Mouse (Mus musculus) liver, embryonic 14.5 days (tissue): ENCODE measurements around the gene Dnajb4. TPM values are rescaled to one million over a fixed set of nuclear protein-coding genes. Genes with fewer than 3 reads are reported as not detected.
A peak's percentile ranks its signal among the peaks of the same experiment; 100 is the strongest.
"Not testable (repeated sequence)": the region's sequence is repeated elsewhere in the genome, so short reads cannot be mapped to it uniquely, and the experiment has no call there.

Experiments used
- ATAC-seq: fragments of 200-750 bp; cut with Nextera tagmentation; 2 replicates; pipeline ENCODE4 v1.8.0; 2017; ENCODE audit warnings: moderate number of reproducible peaks, mild to moderate bottlenecking, moderate library complexity; ENCODE audit not compliant: insufficient read depth
- DNase-seq, 3 experiments: peaks; one replicate each; pipeline ENCODE4 v3.0.0-alpha.2; 2012 to 2013; ENCODE audit warnings: low read depth in 3 of 3, low spot score in 3 of 3
- H3K27ac ChIP-seq: fragments of 300-500 bp; sonication (generic); 2 replicates; pipeline ENCODE4 v1.5.1; 2014; ENCODE audit warnings: moderate library complexity, mild to moderate bottlenecking, control low read depth, inconsistent platforms
- H3K27me3 ChIP-seq: fragments of 300-500 bp; sonication (generic); 2 replicates; pipeline ENCODE4 v1.6.1; 2014; ENCODE audit warnings: mild to moderate bottlenecking, low read length, moderate library complexity; ENCODE audit not compliant: control insufficient read depth, insufficient read depth
- H3K36me3 ChIP-seq: fragments of 300-500 bp; sonication (generic); replicated peaks from 2 replicates; pipeline ENCODE4 v1.6.1; 2014; ENCODE audit warnings: low read depth; ENCODE audit not compliant: control insufficient read depth, insufficient read depth
- H3K4me1 ChIP-seq, 2 experiments: fragments of 200-500 bp in 1 of 2; fragments of 300-500 bp in 1 of 2; sonication (generic) in 1 of 2; replicated peaks; 2 replicates each; pipeline ENCODE4 v1.6.1; 2012 to 2014; ENCODE audit warnings: antibody characterized with exemption in 1 of 2, inconsistent platforms in 1 of 2, low read length in 1 of 2; ENCODE audit not compliant: control insufficient read depth in 2 of 2, insufficient read depth in 2 of 2
- H3K4me2 ChIP-seq: fragments of 300-500 bp; sonication (generic); 2 replicates; pipeline ENCODE4 v1.6.1; 2014; ENCODE audit warnings: low read depth, mild to moderate bottlenecking, control low read depth, moderate library complexity
- H3K4me3 ChIP-seq, 2 experiments: fragments of 200-500 bp in 1 of 2; fragments of 300-500 bp in 1 of 2; sonication (generic) in 1 of 2; 2 replicates each; pipeline ENCODE4 v1.5.1; 2012 to 2014; ENCODE audit warnings: low read depth in 2 of 2, low read length in 2 of 2, mild to moderate bottlenecking in 2 of 2, control low read depth in 1 of 2, inconsistent platforms in 1 of 2, moderate library complexity in 1 of 2; ENCODE audit not compliant: insufficient read depth in 1 of 2
- H3K9ac ChIP-seq: fragments of 300-500 bp; sonication (generic); replicated peaks from 2 replicates; pipeline ENCODE4 v1.6.1; 2014; ENCODE audit warnings: mild to moderate bottlenecking, control low read depth, moderate library complexity
- H3K9me3 ChIP-seq: fragments of 300-500 bp; sonication (generic); 2 replicates; pipeline ENCODE4 v1.6.1; 2016; ENCODE audit warnings: low read length, mixed read lengths; ENCODE audit not compliant: control insufficient read depth
- CTCF ChIP-seq: IDR thresholded peaks from 2 replicates; pipeline ENCODE4 v1.5.1; 2016; ENCODE audit warnings: antibody characterized with exemption, low read depth, control low read depth
- EP300 ChIP-seq: IDR thresholded peaks from 2 replicates; pipeline ENCODE4 v1.6.1; 2016; ENCODE audit warnings: antibody characterized with exemption, low read depth
- WGBS: fragments of 180-500 bp; shearing (Covaris S2); extraction: QIAGEN DNeasy Blood & Tissue Kit; methylation state at CpG from one replicate; pipeline ENCODE4 v1.1.7; 2014; ENCODE audit not compliant: insufficient replicate concordance; 5-methylcytosine and 5-hydroxymethylcytosine counted together
- polyA plus RNA-seq, 2 experiments: library from polyadenylated mRNA; depleted of rRNA in 1 of 2; stranded (reverse) in 1 of 2; unstranded in 1 of 2; fragments of >200 nt; fragmentation: Nextera tagmentation in 1 of 2; extraction: Ambion mirVana in 1 of 2; gene quantifications; 2 replicates each; pipeline versions ENCODE4 v1.2.1 to v1.2.3; 2012 to 2014

The Dnajb4 gene
- polyA plus RNA-seq (2012; rRNA removed) (10.9 and 18.3 TPM in 2 replicates), polyA plus RNA-seq (2014; fragmentation: Nextera tagmentation; extraction: Ambion mirVana) (29.9 and 34.3 TPM in 2 replicates)

GRCm38 (mm10) chr3:152209967-152210634 is at the start of gene Dnajb4, which contains the start of gene Fubp1:
Gene Dnajb4 (minus strand): TSS chr3:152210302.
Gene Fubp1 (plus strand): TSS chr3:152210422.
- Histone ChIP-seq H3K9ac (peak within 1 kb of the TSS; percentile 90), H3K4me1 (peaks cover 17 to 20% of the 10 kb centered on the region in 2 experiments), H3K27me3 (no peaks in the 10 kb centered on the region), H3K27ac (peak within 1 kb of the TSS; percentile 92), H3K4me2 (peak within 1 kb of the TSS; percentile 92), H3K36me3 (peaks cover 6% of the 10 kb centered on the region), H3K9me3 (no peaks in the 10 kb centered on the region), H3K4me3 (peak within 1 kb of the TSS; percentile 84 to 97)
- ATAC-seq (peak; percentile 94), DNase-seq (peak; percentile 98 to 99 (median 98))
- WGBS, result under 1% methylated on average over 81 of the region's 85 CpGs
- TF ChIP-seq EP300 (peak; percentile 94), CTCF (no peak; the same call in 1 of the 2 replicates)

GRCm38 (mm10) chr3:152259409-152259808 is 49.3 kb upstream of the Dnajb4 start:
- H3K27ac ChIP-seq, H3K9me3 ChIP-seq, H3K4me3 ChIP-seq, H3K36me3 ChIP-seq, H3K9ac ChIP-seq, H3K4me2 ChIP-seq, H3K4me1 ChIP-seq: not testable (repeated sequence)
- H3K27me3 ChIP-seq, result peaks cover 21% of the 10 kb centered on the region
- peak; percentile 61 for ATAC-seq
- WGBS, result 14% methylated on average over 7 of the region's 9 CpGs
- TF ChIP-seq CTCF, result peak; percentile 86
- DNase-seq, result peak; percentile 24 to 59 (median 32)

- no peak for TF ChIP-seq CTCF
- no peak for TF ChIP-seq EP300
- no peaks in the 10 kb centered on the region for H3K36me3 ChIP-seq
- H3K9ac ChIP-seq, result no peak overlapping the region
- H3K4me3 ChIP-seq, result no peak overlapping the region
- peaks cover 3% of the 10 kb centered on the region for H3K27me3 ChIP-seq
- no peak overlapping the region for H3K4me2 ChIP-seq
- 63% methylated on average over 3 of the region's 3 CpGs for WGBS
- DNase-seq, result no peak
- H3K4me1 ChIP-seq, result peaks cover 0 to 7% of the 10 kb centered on the region in 2 experiments; a peak in 1 of 4 replicates
- no peak overlapping the region for H3K27ac ChIP-seq
- no peak for ATAC-seq
- H3K9me3 ChIP-seq, result no peaks in the 10 kb centered on the region
These were observed 47.4 kb upstream of the Dnajb4 start for GRCm38 (mm10) chr3:152257528-152257927.

GRCm38 (mm10) chr3:152250487-152250886 is 40.4 kb upstream of the Dnajb4 start:
- 54% methylated on average over 1 of the region's 1 CpGs for WGBS
- Histone ChIP-seq H3K36me3 (no peaks in the 10 kb centered on the region), H3K4me2 (no peak overlapping the region), H3K4me1 (no peaks in the 10 kb centered on the region), H3K27ac (no peak overlapping the region), H3K4me3 (no peak overlapping the region), H3K9me3 (no peaks in the 10 kb centered on the region), H3K27me3 (no peaks in the 10 kb centered on the region), H3K9ac (no peak overlapping the region)
- no peak for ATAC-seq
- no peak for DNase-seq
- TF ChIP-seq CTCF (no peak), EP300 (no peak)

GRCm38 (mm10) chr3:152247708-152248107 is 37.6 kb upstream of the Dnajb4 start:
- H3K27me3 ChIP-seq, result no peaks in the 10 kb centered on the region
- no peak overlapping the region for H3K4me2 ChIP-seq
- H3K9ac ChIP-seq, result no peak overlapping the region
- H3K4me1 ChIP-seq, result no peaks in the 10 kb centered on the region
- no peak for TF ChIP-seq CTCF
- TF ChIP-seq EP300, result no peak
- no peaks in the 10 kb centered on the region for H3K9me3 ChIP-seq
- WGBS, result 68% methylated on average over 12 of the region's 12 CpGs
- no peak overlapping the region for H3K27ac ChIP-seq
- ATAC-seq, result no peak
- DNase-seq, result no peak
- H3K36me3 ChIP-seq, result no peaks in the 10 kb centered on the region
- H3K4me3 ChIP-seq, result no peak overlapping the region
